Mouse (Mus musculus): ENCODE results near the gene Wdr83os. TPM values are rescaled to one million over a fixed set of nuclear protein-coding genes. Genes with fewer than 3 reads are reported as not detected.
"Not testable (repeated sequence)": the region's sequence is repeated elsewhere in the genome, so short reads cannot be mapped to it uniquely, and the experiment has no call there.

Wdr83os gene
- total and polyA plus RNA-seq, 3 experiments: 40.9 to 103 (median 43.5) TPM

- TF ChIP-seq JUND (conservative IDR thresholded peaks at IDR 0.05; ENCODE audit: low read depth, low read length): no peak
- no peak for TF ChIP-seq E2F4 (IDR thresholded peaks at IDR 0.05; ENCODE audit: insufficient replicate concordance, low read depth, low read length)
- TF ChIP-seq BHLHE40 (IDR thresholded peaks at IDR 0.05; ENCODE audit: low read depth, low read length): 0 out of 2 replicates have a peak, but pooled peaks have one; percentile 18
Measured at GRCm38 (mm10) chr8:85076993-85077392, 3.5 kb upstream of the Wdr83os start (continued).

GRCm38 (mm10) chr8:85080214-85080531 is 367 bp upstream of the Wdr83os start:
- in situ Hi-C loops (cut with MboI; ENCODE audit: low pct_ligation_motif_present, low pct_unique_long_range_greater_than_20kb, low sequenced_read_pairs) (no loop called here), dilution Hi-C loops (cut with MboI; ENCODE audit: extremely low pct_ligation_motif_present, extremely low pct_unique_long_range_greater_than_20kb, low sequenced_read_pairs) (no loop called here)
- H3K36me3 ChIP-seq (replicated peaks in 1 of 2; ENCODE audit: control insufficient read depth in 1 of 2, insufficient read depth in 1 of 2, low read length in 1 of 2): peaks cover 27 to 46% of the 10 kb centered on the region in 2 experiments
- no peaks in the 10 kb centered on the region for H3K27me3 ChIP-seq (replicated peaks)
- peak overlapping the region; percentile 85 for H3K9ac ChIP-seq (ENCODE audit: insufficient read depth, low read depth)
- H3K79me2 ChIP-seq (replicated peaks; ENCODE audit: control insufficient read depth, extremely low read depth, insufficient read depth, poor library complexity, severe bottlenecking): peaks cover 16% of the 10 kb centered on the region
- no peak for TF ChIP-seq NELFE (IDR thresholded peaks at IDR 0.05; ENCODE audit: low read depth, low read length)
- TF ChIP-seq MXI1 (IDR thresholded peaks at IDR 0.05; ENCODE audit: low read depth, low read length): no peak
- no peak for TF ChIP-seq EP300 (IDR thresholded peaks at IDR 0.05; ENCODE audit: low read length)
- TF ChIP-seq CHD1 (IDR thresholded peaks at IDR 0.05; ENCODE audit: low read depth, low read length): no peak
- 0 out of 2 replicates have a peak, but pooled peaks have one; percentile 25 for TF ChIP-seq POLR2A (IDR thresholded peaks at IDR 0.05; ENCODE audit: low read depth, low read length)
- TF ChIP-seq POLR2AphosphoS2 (IDR thresholded peaks at IDR 0.05; ENCODE audit: low read depth, low read length): peak; percentile 59; the same call in 1 of the 2 replicates
- no peak overlapping the region for H3K27ac ChIP-seq (ENCODE audit: insufficient read depth, low read depth)
- H3K4me3 ChIP-seq (replicated peaks in 1 of 3; ENCODE audit: low read depth in 2 of 3, low read length in 2 of 3, poor library complexity in 1 of 3): peak overlapping the region; percentile 86 to 96 (median 94)
- H3K4me1 ChIP-seq (ENCODE audit: control insufficient read depth in 1 of 2, insufficient read depth in 2 of 2): peaks cover 7 to 41% of the 10 kb centered on the region in 2 experiments; a peak in 3 of 4 replicates
- H3K4me2 ChIP-seq (ENCODE audit: insufficient read depth, low read depth, poor library complexity, severe bottlenecking): peak overlapping the region; percentile 40
- no peaks in the 10 kb centered on the region for H3K9me3 ChIP-seq (replicated peaks; ENCODE audit: low read length)
- no peak for DNase-seq (ENCODE audit: extremely low read depth)

GRCm38 (mm10) chr8:85081216-85081555 is 646 bp downstream of the Wdr83os start, which contains the start of gene Wdr83:
TSS of gene Wdr83 (minus strand) at chr8:85081306.
- TF ChIP-seq E2F4 (IDR thresholded peaks at IDR 0.05; ENCODE audit: insufficient replicate concordance, low read depth, low read length) (no peak), SMC3 (IDR thresholded peaks at IDR 0.05; ENCODE audit: low read depth, low read length) (no peak), ZKSCAN1 (IDR thresholded peaks at IDR 0.05; ENCODE audit: borderline replicate concordance, low read depth, low read length) (no peak), MAZ (IDR thresholded peaks at IDR 0.05; ENCODE audit: low read depth, low read length) (no peak), POLR2A (IDR thresholded peaks at IDR 0.05; ENCODE audit: low read depth, low read length) (peak; percentile 68), ZMIZ1 (IDR thresholded peaks at IDR 0.05; ENCODE audit: low read depth, low read length) (peak; percentile 67), IRF4 (IDR thresholded peaks at IDR 0.05; ENCODE audit: low read depth, low read length) (no peak), GABPA (IDR thresholded peaks at IDR 0.05; ENCODE audit: insufficient replicate concordance, low read depth, low read length) (no peak), NELFE (IDR thresholded peaks at IDR 0.05; ENCODE audit: low read depth, low read length) (peak; percentile 41)
- Histone ChIP-seq H3K27ac (ENCODE audit: insufficient read depth, low read depth) (peak within 1 kb of the TSS; percentile 53), H3K9me3 (replicated peaks; ENCODE audit: low read length) (no peaks in the 10 kb centered on the region), H3K27me3 (replicated peaks) (no peaks in the 10 kb centered on the region), H3K79me2 (replicated peaks; ENCODE audit: control insufficient read depth, extremely low read depth, insufficient read depth, poor library complexity, severe bottlenecking) (peaks cover 16% of the 10 kb centered on the region), H3K9ac (ENCODE audit: insufficient read depth, low read depth) (peak within 1 kb of the TSS; percentile 85), H3K4me2 (ENCODE audit: insufficient read depth, low read depth, poor library complexity, severe bottlenecking) (peak within 1 kb of the TSS; percentile 89), H3K4me3 (replicated peaks in 1 of 3; ENCODE audit: low read depth in 2 of 3, low read length in 2 of 3, poor library complexity in 1 of 3) (peak within 1 kb of the TSS; percentile 86 to 96 (median 94)), H3K4me1 (ENCODE audit: control insufficient read depth in 1 of 2, insufficient read depth in 2 of 2) (peaks cover 7 to 42% of the 10 kb centered on the region in 2 experiments; a peak in 3 of 4 replicates), H3K36me3 (replicated peaks in 1 of 2; ENCODE audit: control insufficient read depth in 1 of 2, insufficient read depth in 1 of 2, low read length in 1 of 2) (peaks cover 24 to 44% of the 10 kb centered on the region in 2 experiments)
- in situ Hi-C loops (cut with MboI; ENCODE audit: low pct_ligation_motif_present, low pct_unique_long_range_greater_than_20kb, low sequenced_read_pairs): no loop called here
- dilution Hi-C loops (cut with MboI; ENCODE audit: extremely low pct_ligation_motif_present, extremely low pct_unique_long_range_greater_than_20kb, low sequenced_read_pairs): no loop called here
- DNase-seq (ENCODE audit: extremely low read depth): peak; percentile 84

- H3K4me3 ChIP-seq (replicated peaks in 1 of 3; ENCODE audit: low read depth in 2 of 3, low read length in 2 of 3, poor library complexity in 1 of 3); DNase-seq (ENCODE audit: extremely low read depth); in situ Hi-C loops (cut with MboI; ENCODE audit: low pct_ligation_motif_present, low pct_unique_long_range_greater_than_20kb, low sequenced_read_pairs); H3K9ac ChIP-seq (ENCODE audit: insufficient read depth, low read depth); H3K9me3 ChIP-seq (replicated peaks; ENCODE audit: low read length); H3K27ac ChIP-seq (ENCODE audit: insufficient read depth, low read depth); dilution Hi-C loops (cut with MboI; ENCODE audit: extremely low pct_ligation_motif_present, extremely low pct_unique_long_range_greater_than_20kb, low sequenced_read_pairs); H3K27me3 ChIP-seq (replicated peaks): not testable (repeated sequence)
- peaks cover 28 to 46% of the 10 kb centered on the region in 2 experiments for H3K36me3 ChIP-seq (replicated peaks in 1 of 2; ENCODE audit: control insufficient read depth in 1 of 2, insufficient read depth in 1 of 2, low read length in 1 of 2)
- H3K79me2 ChIP-seq (replicated peaks; ENCODE audit: control insufficient read depth, extremely low read depth, insufficient read depth, poor library complexity, severe bottlenecking): peaks cover 16% of the 10 kb centered on the region
- peak overlapping the region; percentile 89; the same call in 1 of the 2 replicates for H3K4me2 ChIP-seq (ENCODE audit: insufficient read depth, low read depth, poor library complexity, severe bottlenecking)
- H3K4me1 ChIP-seq (ENCODE audit: control insufficient read depth in 1 of 2, insufficient read depth in 2 of 2): peaks cover 7 to 39% of the 10 kb centered on the region in 2 experiments; a peak in 3 of 4 replicates
Measured at GRCm38 (mm10) chr8:85082169-85082568, 1.6 kb downstream of the Wdr83os start.
